Mouse (Mus musculus): ENCODE results near the gene Gm12355. TPM values are rescaled to one million over a fixed set of nuclear protein-coding genes. Genes with fewer than 3 reads are reported as not detected.

Gm12355 gene
- polyA plus RNA-seq, 1 experiment: 0.33 TPM

DNA sequence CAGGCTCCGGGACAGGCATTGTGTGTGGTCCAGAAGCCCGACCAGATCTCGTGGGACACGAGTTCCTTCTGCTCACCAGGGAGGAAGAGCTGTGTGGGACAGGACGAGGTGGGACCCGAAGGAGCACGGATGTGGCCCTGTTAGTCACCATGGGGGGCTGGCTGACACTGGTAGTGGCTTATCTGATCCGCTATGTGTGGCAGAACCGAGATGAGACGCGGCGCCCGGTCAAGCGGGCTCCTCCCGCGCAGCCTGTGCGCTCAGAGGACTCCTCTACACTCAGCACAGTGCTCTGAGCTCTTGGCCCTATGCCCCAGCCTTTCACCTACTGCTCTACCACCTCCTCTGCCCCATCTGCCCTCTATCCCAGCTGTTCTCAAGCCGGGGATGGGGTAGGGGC, 26.2 kb downstream of the Gm12355 start:
- no peak for TF ChIP-seq CTCF (IDR thresholded peaks at IDR 0.05; ENCODE audit: borderline replicate concordance, extremely low read depth, insufficient read depth, insufficient read length)
- no peak for TF ChIP-seq POLR2A (IDR thresholded peaks at IDR 0.05; ENCODE audit: borderline replicate concordance, extremely low read depth, insufficient read depth, insufficient read length, poor library complexity, severe bottlenecking)
- no peak for DNase-seq (ENCODE audit: low read depth)

DNA sequence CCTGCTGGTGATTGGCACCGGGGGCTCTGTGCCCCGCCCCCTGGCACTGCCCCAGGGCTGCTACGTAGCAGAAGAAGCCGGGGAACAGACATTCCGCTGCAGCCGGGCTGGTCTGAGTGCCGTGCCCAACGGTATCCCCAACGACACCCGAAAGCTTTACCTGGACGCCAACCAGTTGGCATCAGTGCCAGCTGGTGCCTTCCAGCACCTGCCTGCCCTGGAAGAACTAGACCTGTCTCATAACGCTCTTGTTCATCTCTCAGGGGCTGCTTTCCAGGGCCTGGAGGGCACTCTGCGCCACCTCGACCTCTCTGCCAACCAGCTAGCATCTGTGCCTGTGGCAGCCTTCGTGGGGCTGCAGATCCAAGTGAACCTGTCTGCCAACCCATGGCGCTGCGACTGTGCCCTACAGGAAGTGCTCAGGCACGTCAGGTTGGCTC, 26.6 kb downstream of the Gm12355 start:
- peak; percentile 39 for DNase-seq (ENCODE audit: low read depth)
- no peak for TF ChIP-seq POLR2A (IDR thresholded peaks at IDR 0.05; ENCODE audit: borderline replicate concordance, extremely low read depth, insufficient read depth, insufficient read length, poor library complexity, severe bottlenecking)
- TF ChIP-seq CTCF (IDR thresholded peaks at IDR 0.05; ENCODE audit: borderline replicate concordance, extremely low read depth, insufficient read depth, insufficient read length): no peak

DNA sequence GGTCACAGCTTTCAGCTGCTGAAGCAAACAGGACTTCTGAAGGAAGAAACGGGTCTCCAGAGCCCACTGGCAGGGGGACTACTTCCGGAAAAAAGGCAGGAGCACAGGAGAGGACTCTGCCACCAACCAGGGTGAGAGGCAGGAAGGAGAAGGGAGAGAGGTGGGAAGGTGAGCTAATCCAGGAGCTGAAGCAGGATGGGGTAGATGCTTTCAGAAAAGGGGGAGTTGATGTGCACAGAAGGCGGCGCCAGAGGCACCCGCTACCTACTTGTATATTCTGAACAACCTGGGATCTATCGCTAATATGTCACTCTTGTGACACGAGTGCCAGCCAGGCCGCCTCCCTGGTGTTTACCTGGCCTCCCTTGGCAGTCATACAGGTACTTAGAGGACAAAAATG, 27.5 kb downstream of the Gm12355 start, which contains the start of gene Lrrc3c:
TSS of gene Lrrc3c (plus strand) at position 301 of the 400 bp plus-strand sequence.
- DNase-seq (ENCODE audit: low read depth): no peak
- TF ChIP-seq CTCF (IDR thresholded peaks at IDR 0.05; ENCODE audit: borderline replicate concordance, extremely low read depth, insufficient read depth, insufficient read length): no peak
- TF ChIP-seq POLR2A (IDR thresholded peaks at IDR 0.05; ENCODE audit: borderline replicate concordance, extremely low read depth, insufficient read depth, insufficient read length, poor library complexity, severe bottlenecking): no peak

DNA sequence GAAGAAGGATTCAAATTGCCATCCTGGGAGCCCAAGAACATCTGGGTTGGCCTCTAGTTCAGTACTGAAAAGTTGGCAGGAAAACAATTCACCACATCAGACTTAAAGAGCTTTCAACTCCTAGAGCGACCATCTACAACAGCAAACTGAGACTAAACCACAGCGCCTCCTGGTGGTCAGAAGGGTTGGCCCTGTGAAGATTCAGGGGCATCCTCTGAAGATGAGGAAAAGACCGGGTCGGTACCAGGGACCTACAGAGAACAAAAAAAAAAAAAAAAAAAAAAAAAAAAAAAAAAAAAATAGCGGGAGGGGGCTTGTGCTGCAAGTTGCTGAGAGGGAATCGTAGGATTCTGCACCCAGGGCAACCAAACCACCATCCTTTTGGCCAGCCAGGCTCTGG, 28.1 kb downstream of the Gm12355 start:
- DNase-seq (ENCODE audit: low read depth): peak; percentile 58
- TF ChIP-seq CTCF (IDR thresholded peaks at IDR 0.05; ENCODE audit: borderline replicate concordance, extremely low read depth, insufficient read depth, insufficient read length) (peak; percentile 70; the same call in 1 of the 2 replicates), POLR2A (IDR thresholded peaks at IDR 0.05; ENCODE audit: borderline replicate concordance, extremely low read depth, insufficient read depth, insufficient read length, poor library complexity, severe bottlenecking) (no peak)

DNA sequence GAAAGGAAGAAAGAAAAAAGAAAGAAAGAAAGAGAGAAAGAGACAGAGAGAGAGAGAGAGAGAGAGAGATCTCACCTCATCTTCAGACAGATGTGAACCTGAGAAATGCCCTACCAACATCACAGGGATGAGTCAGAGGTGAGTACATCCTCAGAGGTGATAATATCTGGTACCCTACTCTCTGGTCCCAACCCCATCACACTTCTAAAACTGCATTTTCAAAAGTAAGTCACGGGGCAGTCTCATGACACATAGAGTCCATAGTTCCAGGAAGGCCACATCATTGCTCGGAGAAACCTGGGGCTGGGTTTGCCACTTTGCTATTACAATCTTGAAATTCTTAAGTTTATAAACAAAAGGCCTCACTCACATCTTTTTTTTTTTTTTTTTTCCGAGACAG, 29.5 kb downstream of the Gm12355 start:
- TF ChIP-seq CTCF (IDR thresholded peaks at IDR 0.05; ENCODE audit: borderline replicate concordance, extremely low read depth, insufficient read depth, insufficient read length) (no peak), POLR2A (IDR thresholded peaks at IDR 0.05; ENCODE audit: borderline replicate concordance, extremely low read depth, insufficient read depth, insufficient read length, poor library complexity, severe bottlenecking) (no peak)
- no peak for DNase-seq (ENCODE audit: low read depth)

DNA sequence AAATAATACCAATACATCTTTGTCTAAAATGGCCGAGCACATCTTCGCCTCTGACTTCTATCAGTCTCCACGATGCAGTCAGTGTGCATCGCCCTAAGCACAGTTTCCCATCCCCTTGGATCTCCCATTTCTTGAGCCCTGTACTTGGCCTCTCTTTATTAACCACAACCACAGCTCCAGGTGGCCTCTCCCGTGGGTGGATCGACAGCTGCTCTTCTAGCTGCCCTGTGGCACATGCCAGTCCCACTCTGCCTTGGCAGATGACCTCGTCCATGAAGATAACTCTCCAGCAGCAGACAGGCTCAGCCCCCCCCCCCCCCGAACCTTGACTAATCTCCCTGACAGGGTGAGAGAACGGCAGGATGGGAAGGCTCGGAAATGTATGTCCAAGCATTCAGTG, 30.0 kb downstream of the Gm12355 start:
- TF ChIP-seq POLR2A (IDR thresholded peaks at IDR 0.05; ENCODE audit: borderline replicate concordance, extremely low read depth, insufficient read depth, insufficient read length, poor library complexity, severe bottlenecking) (no peak), CTCF (IDR thresholded peaks at IDR 0.05; ENCODE audit: borderline replicate concordance, extremely low read depth, insufficient read depth, insufficient read length) (no peak)
- DNase-seq (ENCODE audit: low read depth): no peak

DNA sequence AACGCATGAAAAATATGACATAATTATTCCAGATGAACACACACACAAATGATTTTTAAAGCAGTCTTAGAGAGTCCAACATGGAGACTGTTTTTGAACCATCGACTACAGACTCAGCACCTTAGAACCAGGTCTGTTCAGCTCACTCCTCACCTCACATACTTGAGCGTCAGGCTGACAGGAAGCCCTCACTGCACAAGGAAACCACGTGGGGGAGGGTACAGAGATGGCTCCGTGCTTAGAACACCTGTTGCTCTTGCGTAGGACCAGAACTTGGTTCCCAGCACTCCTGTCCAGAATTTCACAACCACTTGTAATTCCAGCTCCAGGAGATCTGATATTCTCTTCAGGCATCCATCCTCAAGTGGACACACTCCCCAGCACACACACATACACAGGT, 30.4 kb downstream of the Gm12355 start:
- TF ChIP-seq POLR2A (IDR thresholded peaks at IDR 0.05; ENCODE audit: borderline replicate concordance, extremely low read depth, insufficient read depth, insufficient read length, poor library complexity, severe bottlenecking) (no peak), CTCF (IDR thresholded peaks at IDR 0.05; ENCODE audit: borderline replicate concordance, extremely low read depth, insufficient read depth, insufficient read length) (no peak)
- no peak for DNase-seq (ENCODE audit: low read depth)

DNA sequence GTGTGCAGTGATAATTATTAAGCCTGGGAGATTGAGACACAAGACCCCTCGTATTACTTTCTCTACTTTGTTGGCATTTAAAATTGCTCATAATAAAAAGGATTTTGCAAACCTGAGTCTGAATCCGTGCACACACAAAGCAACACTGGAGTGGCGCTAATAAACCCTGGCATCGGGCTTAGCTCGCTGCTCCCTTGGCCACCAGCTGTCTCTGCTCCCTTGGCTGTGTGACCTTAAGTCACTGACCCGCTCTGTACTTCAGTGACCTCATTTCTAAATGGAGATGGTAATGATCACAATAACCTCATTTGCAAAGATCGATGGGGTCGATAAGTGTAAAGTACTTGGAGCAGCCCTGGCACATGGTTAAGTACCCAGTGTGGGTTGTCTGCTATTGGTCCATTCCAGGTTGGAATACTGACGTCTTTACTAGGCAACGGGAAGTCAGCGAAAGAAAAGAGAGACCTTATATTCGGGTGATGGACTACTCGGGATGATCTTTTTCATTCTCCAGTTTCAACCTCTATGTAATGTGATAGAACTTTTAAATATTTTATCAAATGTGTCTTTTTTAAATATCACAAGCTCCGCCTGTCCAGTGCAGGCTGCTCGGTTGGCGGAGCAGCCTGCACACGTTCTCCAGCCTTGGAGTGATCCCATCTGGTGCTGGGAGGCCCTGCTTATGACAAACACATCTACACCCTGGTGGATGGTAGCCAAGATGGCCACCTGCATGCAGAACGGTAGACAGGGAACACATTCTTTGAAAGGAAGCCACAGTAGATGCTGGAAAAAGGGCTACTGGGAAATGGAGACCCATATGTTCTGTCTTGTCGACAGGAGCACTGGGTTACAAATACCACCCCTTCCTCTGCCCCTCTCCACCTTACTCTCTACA, 34.7 kb downstream of the Gm12355 start:
- no peak for TF ChIP-seq CTCF (IDR thresholded peaks at IDR 0.05; ENCODE audit: borderline replicate concordance, extremely low read depth, insufficient read depth, insufficient read length)
- no peak for TF ChIP-seq POLR2A (IDR thresholded peaks at IDR 0.05; ENCODE audit: borderline replicate concordance, extremely low read depth, insufficient read depth, insufficient read length, poor library complexity, severe bottlenecking)
- peak; percentile 34 for DNase-seq (ENCODE audit: low read depth)

DNA sequence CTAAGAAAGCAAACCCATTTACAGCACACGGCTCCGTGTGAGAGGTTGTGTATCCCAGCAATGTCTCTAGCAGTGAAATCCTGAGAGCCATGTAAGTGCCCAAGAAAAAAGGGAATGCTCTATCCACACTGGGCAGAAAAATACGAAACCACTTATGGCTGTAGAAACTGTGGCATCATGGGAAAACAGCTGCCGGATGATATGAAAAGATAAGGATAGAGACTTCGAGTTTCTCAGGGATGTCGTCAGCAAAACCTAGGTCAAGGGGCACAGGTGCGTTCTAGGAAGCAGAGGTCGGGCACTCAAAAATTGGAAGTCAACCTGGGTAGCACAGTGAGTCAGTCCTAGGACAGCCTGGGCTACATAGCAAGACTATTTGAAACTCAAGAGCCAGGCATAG, 36.2 kb downstream of the Gm12355 start:
- DNase-seq (ENCODE audit: low read depth): no peak
- TF ChIP-seq POLR2A (IDR thresholded peaks at IDR 0.05; ENCODE audit: borderline replicate concordance, extremely low read depth, insufficient read depth, insufficient read length, poor library complexity, severe bottlenecking): no peak
- no peak for TF ChIP-seq CTCF (IDR thresholded peaks at IDR 0.05; ENCODE audit: borderline replicate concordance, extremely low read depth, insufficient read depth, insufficient read length)

DNA sequence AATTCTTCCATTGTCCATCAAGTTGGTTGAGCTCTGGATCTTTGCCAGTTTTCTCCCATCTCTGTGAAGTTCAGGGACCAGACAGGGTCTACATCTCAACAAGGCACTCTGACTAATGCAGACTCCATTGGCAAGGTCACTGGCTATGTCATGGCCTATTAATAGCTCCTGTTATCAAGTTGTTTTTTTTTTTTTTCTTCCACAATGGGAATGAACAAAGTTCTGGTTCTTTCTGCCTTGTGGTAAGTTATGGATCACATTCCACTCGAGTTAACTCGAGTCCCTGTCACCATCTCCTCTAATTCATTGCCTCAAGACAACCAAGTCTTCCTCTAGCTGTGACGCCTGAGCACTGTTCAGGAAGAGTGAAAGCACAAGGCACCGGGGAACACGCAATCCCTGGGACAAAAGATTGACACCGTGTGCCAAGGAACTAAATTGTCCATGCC, 36.6 kb downstream of the Gm12355 start:
- peak; percentile 14 for DNase-seq (ENCODE audit: low read depth)
- TF ChIP-seq CTCF (IDR thresholded peaks at IDR 0.05; ENCODE audit: borderline replicate concordance, extremely low read depth, insufficient read depth, insufficient read length): no peak
- TF ChIP-seq POLR2A (IDR thresholded peaks at IDR 0.05; ENCODE audit: borderline replicate concordance, extremely low read depth, insufficient read depth, insufficient read length, poor library complexity, severe bottlenecking): no peak

DNA sequence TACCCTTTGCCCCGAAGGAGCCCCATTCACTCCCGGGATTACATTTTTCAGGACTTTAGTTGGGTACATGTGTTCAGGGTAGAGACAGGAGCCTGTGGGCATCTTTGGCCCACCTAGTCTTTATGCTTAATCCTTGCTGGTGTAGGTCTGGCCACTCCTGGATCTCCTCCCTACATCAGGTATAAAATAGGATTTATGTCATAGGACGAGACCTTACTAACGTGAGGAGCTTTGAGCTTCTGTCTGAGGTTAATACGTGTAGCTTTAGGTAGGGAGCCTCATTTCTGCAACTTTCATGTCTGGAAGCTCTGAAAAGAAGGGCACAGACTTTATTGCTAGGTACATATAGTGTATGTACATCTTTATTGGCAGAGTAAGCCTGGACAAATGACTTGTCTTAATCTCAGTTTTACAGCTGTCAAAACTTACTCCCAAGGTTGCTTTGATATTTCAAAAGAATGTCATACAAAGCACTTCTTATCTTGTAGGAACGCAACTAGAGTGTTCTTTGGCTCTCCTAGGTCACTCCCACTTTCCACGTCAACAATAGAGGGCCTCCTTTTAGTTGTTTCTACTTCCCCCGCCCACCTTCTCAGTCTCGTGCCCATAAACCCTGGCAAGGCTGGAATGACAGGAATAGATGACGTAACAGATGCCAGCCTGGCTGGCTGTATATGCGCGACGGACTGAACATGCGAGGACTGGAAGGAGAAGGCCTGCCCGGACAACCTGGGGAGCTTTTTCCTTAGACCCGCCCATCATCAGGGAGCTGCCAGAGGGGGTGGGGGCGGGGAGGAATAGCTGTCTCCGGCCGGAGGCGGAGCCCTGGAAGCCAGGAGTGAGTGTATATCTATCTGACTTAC, 37.5 kb downstream of the Gm12355 start:
- TF ChIP-seq POLR2A (IDR thresholded peaks at IDR 0.05; ENCODE audit: borderline replicate concordance, extremely low read depth, insufficient read depth, insufficient read length, poor library complexity, severe bottlenecking): no peak
- TF ChIP-seq CTCF (IDR thresholded peaks at IDR 0.05; ENCODE audit: borderline replicate concordance, extremely low read depth, insufficient read depth, insufficient read length): no peak
- peak; percentile 82 for DNase-seq (ENCODE audit: low read depth)

Data from brain, embryonic 14.5 days (tissue).